Mouse (Mus musculus) lung, adult 18-20 months (tissue): Measurements from ENCODE around the gene Olfr1226.
"Not testable (repeated sequence)": the region's sequence is repeated elsewhere in the genome, so short reads cannot be mapped to it uniquely, and the experiment has no call there.

ENCODE experiments used
- DNase-seq, 2 experiments: peaks; one replicate each; pipeline ENCODE4 v3.0.0; 2022; ENCODE audit warnings: mixed read lengths in 2 of 2

Gene Olfr1226

DNA sequence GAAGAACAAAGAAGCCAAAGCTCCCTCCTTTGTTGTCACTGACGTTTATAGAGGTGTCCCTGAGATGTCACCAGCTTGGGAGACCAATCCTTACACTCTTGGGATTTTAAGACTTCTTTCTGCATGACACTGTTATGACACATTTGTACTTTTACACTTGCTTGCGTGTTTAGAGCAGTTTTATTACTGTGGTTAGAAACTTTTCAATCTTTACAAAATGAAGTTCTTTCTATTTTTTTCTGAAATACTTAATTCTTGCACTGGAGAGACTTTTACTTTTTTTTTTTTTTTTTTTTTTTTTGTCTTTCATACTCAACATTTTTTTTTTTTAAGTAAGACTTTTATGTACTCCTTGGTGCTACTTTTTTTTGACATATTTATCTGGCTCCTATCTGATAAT is at the start of gene Olfr1226:
Olfr1226 (minus strand) TSS at position 101 of the 400 bp plus-strand sequence.
- no peak for DNase-seq

- no peak for DNase-seq
These were observed 3.4 kb downstream of the Olfr1226 start for GRCm38 (mm10) chr2:89196325-89196982.

- DNase-seq, result no peak
These were observed 25.3 kb downstream of the Olfr1226 start, which contains the start of gene Olfr1225 for GRCm38 (mm10) chr2:89174569-89174968. Gene Olfr1225, minus strand, starts transcription at chr2:89174669.

DNA sequence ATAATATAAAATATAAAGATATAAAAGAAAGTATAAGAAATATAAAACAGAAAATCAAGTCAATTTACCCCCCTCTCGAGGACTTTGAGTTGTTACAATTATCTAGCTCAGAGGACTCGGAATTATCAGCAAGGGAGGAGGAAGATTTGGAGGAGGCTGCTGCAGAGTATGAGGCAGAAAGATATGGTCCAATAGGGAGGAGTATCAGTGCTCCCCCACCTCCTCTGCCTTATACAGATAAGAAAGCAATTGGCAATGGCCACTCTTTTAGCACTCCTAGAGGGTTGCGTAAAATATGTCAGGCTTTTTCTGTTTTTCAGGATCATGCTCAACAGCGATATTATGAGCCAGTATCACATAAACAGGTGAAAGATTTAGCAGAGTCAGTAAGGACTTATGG is 35.1 kb downstream of the Olfr1226 start:
- not testable (repeated sequence) for DNase-seq

DNA sequence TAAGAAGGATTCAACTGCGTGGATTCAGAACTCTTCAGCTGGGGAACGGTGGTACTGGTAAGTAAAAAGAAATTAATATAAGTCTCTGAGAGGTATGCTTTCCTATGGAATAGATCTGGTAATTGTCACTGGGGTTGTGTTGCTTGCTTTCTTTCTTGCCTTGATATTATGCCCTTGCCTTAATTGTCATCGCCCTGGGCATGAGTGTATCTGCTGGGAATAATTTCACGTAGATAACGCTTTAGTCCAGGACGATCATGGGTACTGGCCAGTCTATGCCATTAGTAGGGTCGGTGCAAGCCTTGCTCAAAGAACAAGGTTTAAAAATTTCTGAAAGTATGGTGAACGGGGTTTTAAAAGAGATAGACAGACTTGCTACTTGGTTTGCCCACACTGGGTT is 35.9 kb downstream of the Olfr1226 start, which contains the start of gene Olfr1224-ps1:
Olfr1224-ps1 (minus strand) TSS at position 101 of the 400 bp plus-strand sequence.
- DNase-seq, result not testable (repeated sequence)

DNA sequence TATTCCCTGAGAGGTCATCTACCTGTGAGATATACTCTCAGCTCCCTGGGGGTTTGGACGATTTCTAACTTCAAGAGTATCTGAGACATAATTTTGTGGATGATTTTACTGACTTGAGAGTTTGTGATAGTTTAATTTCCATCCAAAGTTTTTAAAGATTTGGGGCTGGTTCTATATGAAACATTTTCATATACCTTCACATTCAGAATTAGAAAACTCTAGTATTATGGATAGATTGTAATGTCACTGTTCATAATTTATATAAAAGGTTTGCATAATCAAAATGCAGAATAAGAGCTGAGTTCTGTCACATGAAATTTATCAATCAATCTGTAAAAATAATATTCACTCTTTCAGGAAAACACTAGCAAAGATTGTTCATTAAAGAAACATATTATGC is 48.4 kb downstream of the Olfr1226 start, which contains the start of gene Olfr1223:
Olfr1223 (minus strand) TSS at position 101 of the 400 bp plus-strand sequence.
- no peak for DNase-seq
